Mouse (Mus musculus): ENCODE data around the gene Pla2g16. TPM values are rescaled to one million over a fixed set of nuclear protein-coding genes. Genes with fewer than 3 reads are reported as not detected.

Gene Pla2g16
- polyA plus RNA-seq, 1 experiment, result 20.7 TPM

- Histone ChIP-seq H3K4me3 (ENCODE audit: insufficient read depth, low read length) (no peak overlapping the region), H3K27ac (ENCODE audit: insufficient read depth, low read length) (no peak overlapping the region), H3K4me1 (ENCODE audit: control insufficient read depth, insufficient read depth, low read length) (no peaks in the 10 kb centered on the region)
- no peak for TF ChIP-seq POLR2A (IDR thresholded peaks at IDR 0.05; ENCODE audit: low read depth, low read length)
- TF ChIP-seq CTCF (IDR thresholded peaks at IDR 0.05; ENCODE audit: borderline replicate concordance, insufficient read depth, low read length), result no peak
These were observed 25.8 kb downstream of the Pla2g16 start for GRCm38 (mm10) chr19:7583101-7583500.

GRCm38 (mm10) chr19:7583599-7583998 lies 26.3 kb downstream of the Pla2g16 start:
- Histone ChIP-seq H3K4me3 (ENCODE audit: insufficient read depth, low read length) (no peak overlapping the region), H3K4me1 (ENCODE audit: control insufficient read depth, insufficient read depth, low read length) (no peaks in the 10 kb centered on the region), H3K27ac (ENCODE audit: insufficient read depth, low read length) (no peak overlapping the region)
- TF ChIP-seq CTCF (IDR thresholded peaks at IDR 0.05; ENCODE audit: borderline replicate concordance, insufficient read depth, low read length), result no peak
- TF ChIP-seq POLR2A (IDR thresholded peaks at IDR 0.05; ENCODE audit: low read depth, low read length), result no peak

DNA sequence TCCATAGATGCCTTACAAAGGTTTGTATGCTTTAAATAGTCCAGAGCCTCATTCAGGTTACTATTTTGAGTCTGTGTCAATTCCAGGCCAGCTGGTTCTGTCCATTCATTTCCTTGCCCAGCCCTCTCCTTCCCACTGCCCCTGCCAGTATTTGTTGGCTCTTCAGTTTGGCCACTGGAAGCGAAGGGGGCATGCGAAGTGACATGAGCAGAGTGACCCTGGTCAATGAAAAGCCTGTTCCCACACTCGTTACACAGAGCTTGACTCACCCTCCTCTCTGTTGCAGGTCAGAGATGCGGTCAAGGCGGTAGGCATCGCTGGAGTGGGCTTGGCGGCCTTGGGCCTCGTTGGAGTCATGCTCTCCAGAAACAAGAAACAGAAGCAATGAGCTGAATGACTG lies 28.0 kb downstream of the Pla2g16 start:
- Histone ChIP-seq H3K4me1 (ENCODE audit: control insufficient read depth, insufficient read depth, low read length) (no peaks in the 10 kb centered on the region), H3K27ac (ENCODE audit: insufficient read depth, low read length) (no peak overlapping the region), H3K4me3 (ENCODE audit: insufficient read depth, low read length) (no peak overlapping the region)
- TF ChIP-seq POLR2A (IDR thresholded peaks at IDR 0.05; ENCODE audit: low read depth, low read length) (no peak), CTCF (IDR thresholded peaks at IDR 0.05; ENCODE audit: borderline replicate concordance, insufficient read depth, low read length) (no peak)

GRCm38 (mm10) chr19:7585764-7586163 lies 28.5 kb downstream of the Pla2g16 start:
- Histone ChIP-seq H3K4me3 (ENCODE audit: insufficient read depth, low read length) (no peak overlapping the region), H3K27ac (ENCODE audit: insufficient read depth, low read length) (no peak overlapping the region), H3K4me1 (ENCODE audit: control insufficient read depth, insufficient read depth, low read length) (no peaks in the 10 kb centered on the region)
- TF ChIP-seq CTCF (IDR thresholded peaks at IDR 0.05; ENCODE audit: borderline replicate concordance, insufficient read depth, low read length), result no peak
- no peak for TF ChIP-seq POLR2A (IDR thresholded peaks at IDR 0.05; ENCODE audit: low read depth, low read length)

DNA sequence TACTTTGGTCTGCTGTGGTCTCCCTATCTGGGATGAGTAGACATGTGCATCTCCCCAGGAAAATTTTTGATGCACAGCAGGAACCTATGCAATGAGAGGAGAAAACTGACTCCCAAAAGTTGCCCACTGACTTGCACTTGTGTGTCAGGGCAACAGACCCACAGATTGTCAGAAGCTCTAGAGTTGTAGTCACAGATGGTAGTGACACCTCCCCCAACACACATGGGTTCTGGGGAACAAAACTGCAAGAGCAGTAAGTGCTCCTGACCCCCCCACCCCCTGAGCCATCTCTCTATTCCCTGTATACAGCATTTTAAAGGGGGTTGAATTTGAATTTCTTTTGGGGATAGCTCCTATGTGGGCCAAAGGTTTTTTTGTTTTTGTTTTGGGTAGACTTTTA lies 33.5 kb downstream of the Pla2g16 start:
- Histone ChIP-seq H3K4me3 (ENCODE audit: insufficient read depth, low read length) (no peak overlapping the region), H3K27ac (ENCODE audit: insufficient read depth, low read length) (no peak overlapping the region), H3K4me1 (ENCODE audit: control insufficient read depth, insufficient read depth, low read length) (no peaks in the 10 kb centered on the region)
- no peak for TF ChIP-seq CTCF (IDR thresholded peaks at IDR 0.05; ENCODE audit: borderline replicate concordance, insufficient read depth, low read length)

DNA sequence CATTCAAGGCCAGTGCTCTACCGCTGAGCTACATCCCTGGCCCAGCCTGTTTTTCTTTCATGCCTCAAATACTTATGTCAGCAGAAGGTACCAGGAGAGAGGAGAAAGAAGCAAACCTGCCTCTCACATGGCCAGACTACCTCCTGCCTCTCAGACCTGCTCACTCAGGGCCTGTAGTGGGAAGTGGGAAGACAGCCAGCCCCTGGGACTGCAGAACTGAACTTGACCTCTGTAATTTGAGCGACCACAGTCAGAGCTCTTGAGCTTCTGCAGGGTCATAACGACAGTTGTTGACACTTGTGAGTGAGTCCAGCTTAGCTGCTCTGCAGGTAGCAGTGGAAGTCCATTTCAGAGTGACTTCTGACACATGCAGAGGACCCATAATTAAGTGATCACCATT lies 34.8 kb downstream of the Pla2g16 start:
- no peak for TF ChIP-seq POLR2A (IDR thresholded peaks at IDR 0.05; ENCODE audit: low read depth, low read length)
- Histone ChIP-seq H3K4me3 (ENCODE audit: insufficient read depth, low read length) (no peak overlapping the region), H3K4me1 (ENCODE audit: control insufficient read depth, insufficient read depth, low read length) (no peaks in the 10 kb centered on the region), H3K27ac (ENCODE audit: insufficient read depth, low read length) (no peak overlapping the region)

DNA sequence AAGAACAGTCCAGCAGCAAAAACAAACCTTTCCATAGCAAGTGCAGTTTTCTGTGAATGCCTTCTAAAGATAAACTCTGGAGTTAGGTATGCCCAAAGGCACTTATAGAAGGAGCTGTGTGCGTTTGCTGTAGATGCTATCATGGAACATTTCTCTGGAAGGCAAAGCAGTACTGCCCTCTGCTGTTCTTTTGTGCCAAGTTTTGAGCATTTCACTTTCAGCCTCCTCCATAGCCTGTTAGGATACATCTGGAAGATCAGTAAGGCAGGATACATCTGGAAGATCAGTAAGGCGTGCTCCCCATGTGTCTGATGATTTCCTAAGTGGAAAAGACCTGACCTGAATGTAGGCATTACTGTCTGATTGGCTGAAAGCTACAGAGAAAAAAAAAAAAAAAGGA lies 38.3 kb downstream of the Pla2g16 start:
- H3K27ac ChIP-seq (ENCODE audit: insufficient read depth, low read length), result no peak overlapping the region
- no peak for TF ChIP-seq CTCF (IDR thresholded peaks at IDR 0.05; ENCODE audit: borderline replicate concordance, insufficient read depth, low read length)
- TF ChIP-seq POLR2A (IDR thresholded peaks at IDR 0.05; ENCODE audit: low read depth, low read length), result 0 out of 2 replicates have a peak, but pooled peaks have one; percentile 24
- no peaks in the 10 kb centered on the region for H3K4me1 ChIP-seq (ENCODE audit: control insufficient read depth, insufficient read depth, low read length)
- H3K4me3 ChIP-seq (ENCODE audit: insufficient read depth, low read length), result no peak overlapping the region

DNA sequence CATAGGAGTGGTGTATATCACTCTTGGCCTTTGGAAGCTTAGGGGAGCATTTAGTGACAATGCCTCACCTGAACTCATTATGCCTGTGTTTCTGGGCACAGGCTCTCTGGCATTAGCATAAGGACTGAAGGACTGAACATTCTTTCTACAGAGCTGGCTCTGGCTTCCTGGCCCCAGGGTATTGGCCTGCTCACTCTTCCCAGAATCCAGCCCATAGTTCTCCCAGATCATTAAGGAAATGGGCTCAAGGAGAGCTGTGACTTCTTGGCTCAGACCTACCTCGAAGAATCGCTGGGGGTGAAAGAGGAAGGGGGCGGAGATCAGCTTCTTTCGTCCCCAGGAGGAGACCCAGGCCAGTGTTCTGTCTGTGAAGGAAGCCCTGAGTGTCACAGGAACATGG lies 41.2 kb downstream of the Pla2g16 start:
- Histone ChIP-seq H3K4me3 (ENCODE audit: insufficient read depth, low read length) (no peak overlapping the region), H3K27ac (ENCODE audit: insufficient read depth, low read length) (no peak overlapping the region), H3K4me1 (ENCODE audit: control insufficient read depth, insufficient read depth, low read length) (no peaks in the 10 kb centered on the region)
- TF ChIP-seq POLR2A (IDR thresholded peaks at IDR 0.05; ENCODE audit: low read depth, low read length), result no peak
- TF ChIP-seq CTCF (IDR thresholded peaks at IDR 0.05; ENCODE audit: borderline replicate concordance, insufficient read depth, low read length), result no peak

DNA sequence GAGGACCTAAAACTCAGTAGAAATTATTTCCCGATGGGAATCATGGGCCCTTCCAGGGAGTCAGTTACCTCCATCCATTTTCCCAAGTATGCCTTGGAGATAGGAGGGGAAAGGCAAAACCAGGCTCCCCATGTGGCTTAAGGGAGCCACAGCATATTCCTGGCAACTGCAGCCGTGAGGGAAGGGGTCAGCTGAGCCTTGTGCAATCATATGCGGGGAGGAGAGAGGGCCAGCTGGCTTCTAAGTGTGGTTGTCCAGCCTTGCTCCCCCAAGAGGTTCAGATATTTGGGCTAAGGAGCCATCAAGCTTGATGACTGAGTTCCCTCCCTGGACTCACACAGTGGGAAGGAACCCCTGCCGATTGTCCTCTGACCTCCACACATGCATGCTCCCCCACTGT lies 44.3 kb downstream of the Pla2g16 start:
- Histone ChIP-seq H3K4me1 (ENCODE audit: control insufficient read depth, insufficient read depth, low read length) (peaks cover 3% of the 10 kb centered on the region), H3K4me3 (ENCODE audit: insufficient read depth, low read length) (no peak overlapping the region), H3K27ac (ENCODE audit: insufficient read depth, low read length) (no peak overlapping the region)
- TF ChIP-seq CTCF (IDR thresholded peaks at IDR 0.05; ENCODE audit: borderline replicate concordance, insufficient read depth, low read length) (no peak), POLR2A (IDR thresholded peaks at IDR 0.05; ENCODE audit: low read depth, low read length) (no peak)

GRCm38 (mm10) chr19:7604107-7604506 lies 46.8 kb downstream of the Pla2g16 start:
- H3K4me1 ChIP-seq (ENCODE audit: control insufficient read depth, insufficient read depth, low read length), result peaks cover 5% of the 10 kb centered on the region
- no peak overlapping the region for H3K4me3 ChIP-seq (ENCODE audit: insufficient read depth, low read length)
- H3K27ac ChIP-seq (ENCODE audit: insufficient read depth, low read length), result no peak overlapping the region
- TF ChIP-seq POLR2A (IDR thresholded peaks at IDR 0.05; ENCODE audit: low read depth, low read length) (no peak), CTCF (IDR thresholded peaks at IDR 0.05; ENCODE audit: borderline replicate concordance, insufficient read depth, low read length) (no peak)

DNA sequence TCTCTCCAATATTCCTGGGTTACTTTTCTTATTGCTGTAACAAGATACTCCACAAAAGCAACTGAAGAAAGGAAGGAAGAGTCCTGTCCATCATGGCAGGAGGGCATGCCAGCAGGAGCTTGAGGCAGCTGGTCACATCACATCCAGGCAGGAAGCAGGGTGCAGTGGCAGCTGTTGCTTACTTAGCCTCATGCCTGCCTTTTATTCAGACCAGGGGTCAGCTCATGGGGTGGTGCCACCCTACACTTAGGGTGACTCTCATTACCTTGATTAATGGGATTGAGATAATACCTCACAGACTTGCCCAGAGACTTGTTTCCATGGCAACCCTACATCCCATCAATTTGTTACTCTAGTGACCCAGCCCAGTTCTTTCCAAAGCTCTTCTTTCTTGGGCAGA lies 47.8 kb downstream of the Pla2g16 start:
- TF ChIP-seq CTCF (IDR thresholded peaks at IDR 0.05; ENCODE audit: borderline replicate concordance, insufficient read depth, low read length), result no peak
- TF ChIP-seq POLR2A (IDR thresholded peaks at IDR 0.05; ENCODE audit: low read depth, low read length), result no peak
- H3K27ac ChIP-seq (ENCODE audit: insufficient read depth, low read length), result no peak overlapping the region
- no peak overlapping the region for H3K4me3 ChIP-seq (ENCODE audit: insufficient read depth, low read length)
- H3K4me1 ChIP-seq (ENCODE audit: control insufficient read depth, insufficient read depth, low read length), result peaks cover 5% of the 10 kb centered on the region
